Mouse (Mus musculus) bone marrow macrophage, adult 2 months (primary cell): ENCODE measurements around the gene Cotl1. TPM values are rescaled to one million over a fixed set of nuclear protein-coding genes. Genes with fewer than 3 reads are reported as not detected.

Source experiments
- H3K27ac ChIP-seq: 2 replicates; pipeline ENCODE4 v1.5.1; 2012; ENCODE audit warnings: low read depth, low read length; ENCODE audit not compliant: insufficient read depth
- H3K4me1 ChIP-seq: 2 replicates; pipeline ENCODE4 v1.6.1; 2012; ENCODE audit warnings: low read length; ENCODE audit not compliant: control insufficient read depth, insufficient read depth
- H3K4me3 ChIP-seq: 2 replicates; pipeline ENCODE4 v1.5.1; 2012; ENCODE audit warnings: mild to moderate bottlenecking, low read length, moderate library complexity; ENCODE audit not compliant: insufficient read depth
- CTCF ChIP-seq: IDR thresholded peaks from 2 replicates; pipeline ENCODE4 v1.5.1; 2012; ENCODE audit warnings: low read depth, mild to moderate bottlenecking, low read length, moderate library complexity
- POLR2A ChIP-seq: IDR thresholded peaks from 2 replicates; pipeline ENCODE4 v1.6.1; 2012; ENCODE audit warnings: mild to moderate bottlenecking, low read depth, low read length, borderline replicate concordance
- polyA plus RNA-seq: library from polyadenylated mRNA; stranded (reverse); fragments of >200 nt; gene quantifications from 2 replicates; pipeline ENCODE4 v1.2.4, GENCODE M21; 2012; ENCODE audit not compliant: missing spikeins, insufficient read depth, insufficient read length

Cotl1 gene
- polyA plus RNA-seq, 1 experiment: 492 TPM

DNA sequence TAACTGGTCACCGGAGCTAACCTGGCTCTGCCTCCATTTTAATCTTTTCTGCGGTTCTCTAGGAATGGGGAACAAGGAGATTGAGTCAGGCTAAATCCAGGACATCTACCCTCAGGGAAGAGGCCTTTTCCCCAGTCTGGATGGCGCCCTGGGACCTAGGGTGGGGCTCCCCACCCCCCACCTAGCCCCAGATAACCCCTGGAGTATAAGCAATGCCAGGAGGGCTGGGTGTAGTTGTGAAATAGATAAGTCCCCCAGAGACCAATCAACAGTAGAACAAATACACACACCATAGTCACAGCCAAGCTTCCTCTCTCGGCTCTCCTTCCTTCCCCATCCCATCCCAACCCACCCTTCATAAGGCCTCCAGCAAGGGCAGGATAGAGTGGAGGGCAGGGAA is 32.7 kb downstream of the Cotl1 start:
- TF ChIP-seq CTCF (no peak), POLR2A (no peak)
- H3K27ac ChIP-seq: no peak overlapping the region
- H3K4me3 ChIP-seq: no peak overlapping the region
- H3K4me1 ChIP-seq: peaks cover 27% of the 10 kb centered on the region

DNA sequence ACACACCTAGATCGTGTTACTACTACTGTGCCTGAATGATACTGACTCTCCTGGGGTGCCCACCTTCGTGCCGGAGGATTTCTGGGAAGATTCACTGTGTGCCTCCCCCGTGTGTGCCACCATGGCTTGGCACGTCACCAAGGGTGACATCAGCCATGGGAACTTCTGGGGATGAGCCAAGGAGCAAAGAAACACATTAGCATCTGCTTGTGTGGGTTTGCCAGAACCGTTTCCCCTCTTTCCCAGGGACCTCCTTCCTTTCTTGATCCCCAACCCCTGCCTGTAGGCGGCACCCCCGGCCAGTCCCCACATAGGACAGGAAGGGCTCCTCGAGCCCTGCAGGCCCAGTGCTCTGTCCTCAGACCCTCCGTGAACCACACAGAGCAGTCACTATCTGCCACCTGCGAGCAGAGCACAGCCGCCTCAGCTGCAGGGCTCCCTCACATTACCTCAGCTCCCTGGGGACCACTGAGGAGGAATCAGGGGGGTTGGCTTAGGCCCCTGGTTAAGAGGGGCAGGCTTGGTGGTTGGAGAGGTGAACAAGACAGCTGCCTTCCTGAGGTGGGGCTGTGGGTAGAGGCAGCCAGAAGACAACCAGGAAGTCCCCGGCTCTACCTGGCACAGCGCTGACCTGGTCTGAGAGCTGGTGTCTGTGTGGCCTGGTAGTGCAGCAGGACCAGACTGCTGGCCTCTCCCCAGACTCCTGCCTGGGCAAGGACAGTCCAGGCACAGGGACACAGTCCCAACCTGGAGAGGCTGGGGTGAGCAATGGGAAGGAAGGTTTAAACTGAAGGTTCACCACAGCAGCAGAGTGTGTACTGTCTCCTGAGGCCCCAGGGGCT is 33.7 kb downstream of the Cotl1 start:
- H3K27ac ChIP-seq: no peak overlapping the region
- H3K4me3 ChIP-seq: no peak overlapping the region
- no peak for TF ChIP-seq POLR2A
- TF ChIP-seq CTCF: no peak
- peaks cover 17% of the 10 kb centered on the region for H3K4me1 ChIP-seq

DNA sequence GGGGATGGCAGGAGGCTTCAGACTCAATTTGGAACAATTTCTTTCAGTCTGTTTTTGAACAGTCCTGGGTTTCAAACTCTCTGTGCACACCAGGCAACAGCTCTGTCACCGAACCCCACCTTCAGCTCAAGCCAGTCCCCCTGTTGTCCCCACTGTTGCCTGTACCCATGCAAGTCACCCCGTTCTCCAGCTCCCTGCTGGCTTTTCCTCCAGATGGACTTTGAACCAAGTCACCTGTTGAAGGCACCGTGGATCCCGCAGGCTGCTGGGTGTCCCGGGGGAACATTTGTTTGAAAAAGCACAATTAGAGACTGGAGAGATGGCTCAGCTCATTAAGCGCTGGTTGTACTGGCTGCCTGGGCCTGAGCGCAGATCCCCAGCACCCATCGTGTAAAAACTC is 35.1 kb downstream of the Cotl1 start:
- Histone ChIP-seq H3K4me1 (peaks cover 10% of the 10 kb centered on the region), H3K27ac (no peak overlapping the region), H3K4me3 (no peak overlapping the region)
- TF ChIP-seq POLR2A (no peak), CTCF (no peak)

DNA sequence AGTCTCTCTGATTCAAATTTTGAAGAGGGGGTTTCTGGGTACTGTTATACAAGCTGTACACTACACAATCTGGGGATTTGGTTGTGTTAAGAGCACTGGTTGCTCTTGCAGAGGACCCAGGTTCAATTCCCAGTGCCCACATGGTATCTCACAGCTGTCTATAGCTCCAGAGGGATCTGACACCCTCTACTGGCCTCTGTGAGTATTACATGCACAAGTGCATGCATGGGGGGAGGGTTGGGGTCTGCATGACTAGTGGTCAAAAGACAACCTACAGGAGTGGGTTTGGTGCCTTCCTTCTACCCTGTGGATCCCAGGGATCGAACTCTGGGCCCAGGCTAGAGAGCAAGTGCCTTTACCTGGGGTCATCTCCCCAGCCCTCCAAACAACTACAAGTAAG is 37.8 kb downstream of the Cotl1 start:
- H3K4me3 ChIP-seq: no peak overlapping the region
- peaks cover 16% of the 10 kb centered on the region for H3K4me1 ChIP-seq
- H3K27ac ChIP-seq: no peak overlapping the region
- no peak for TF ChIP-seq POLR2A
- peak; percentile 33; the same call in 1 of the 2 replicates for TF ChIP-seq CTCF

DNA sequence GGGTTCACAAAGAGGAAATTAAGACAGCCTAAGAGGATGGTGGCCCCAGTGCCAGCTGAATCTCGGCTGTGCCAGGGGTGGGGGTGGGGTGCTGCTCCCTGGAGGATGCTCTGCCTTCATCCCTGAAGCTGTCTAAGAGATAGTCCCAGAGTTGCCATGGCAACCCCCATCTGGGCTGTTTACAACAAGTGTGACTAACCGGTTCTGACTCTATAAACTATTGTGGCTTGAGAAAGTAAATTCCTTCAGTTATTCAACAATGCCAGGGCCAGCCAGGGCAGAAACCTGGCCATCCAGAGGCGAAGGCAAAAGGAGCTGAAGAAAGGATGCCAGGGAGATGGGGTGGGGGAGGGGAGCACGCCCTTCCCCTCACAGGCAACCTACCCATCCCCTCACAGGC is 39.2 kb downstream of the Cotl1 start:
- H3K4me3 ChIP-seq: no peak overlapping the region
- no peak overlapping the region for H3K27ac ChIP-seq
- peaks cover 8% of the 10 kb centered on the region for H3K4me1 ChIP-seq
- TF ChIP-seq CTCF (no peak), POLR2A (no peak)

DNA sequence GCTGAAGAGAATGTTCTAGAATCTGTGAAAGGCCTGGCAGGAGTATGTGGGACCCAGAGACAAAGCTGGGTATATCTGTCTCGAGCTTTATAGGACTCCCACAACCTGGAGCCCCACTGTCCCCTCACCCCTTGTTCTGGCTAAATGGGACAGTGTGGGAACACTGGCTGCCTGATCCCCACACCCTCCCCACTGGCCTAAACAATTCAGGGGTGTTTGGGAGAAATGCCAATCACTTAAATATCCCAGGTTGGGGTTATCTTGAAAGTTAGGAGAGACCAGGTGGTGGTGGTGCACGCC is 41.4 kb downstream of the Cotl1 start:
- TF ChIP-seq POLR2A (no peak), CTCF (no peak)
- Histone ChIP-seq H3K4me3 (no peak overlapping the region), H3K27ac (no peak overlapping the region), H3K4me1 (peaks cover 8% of the 10 kb centered on the region)

DNA sequence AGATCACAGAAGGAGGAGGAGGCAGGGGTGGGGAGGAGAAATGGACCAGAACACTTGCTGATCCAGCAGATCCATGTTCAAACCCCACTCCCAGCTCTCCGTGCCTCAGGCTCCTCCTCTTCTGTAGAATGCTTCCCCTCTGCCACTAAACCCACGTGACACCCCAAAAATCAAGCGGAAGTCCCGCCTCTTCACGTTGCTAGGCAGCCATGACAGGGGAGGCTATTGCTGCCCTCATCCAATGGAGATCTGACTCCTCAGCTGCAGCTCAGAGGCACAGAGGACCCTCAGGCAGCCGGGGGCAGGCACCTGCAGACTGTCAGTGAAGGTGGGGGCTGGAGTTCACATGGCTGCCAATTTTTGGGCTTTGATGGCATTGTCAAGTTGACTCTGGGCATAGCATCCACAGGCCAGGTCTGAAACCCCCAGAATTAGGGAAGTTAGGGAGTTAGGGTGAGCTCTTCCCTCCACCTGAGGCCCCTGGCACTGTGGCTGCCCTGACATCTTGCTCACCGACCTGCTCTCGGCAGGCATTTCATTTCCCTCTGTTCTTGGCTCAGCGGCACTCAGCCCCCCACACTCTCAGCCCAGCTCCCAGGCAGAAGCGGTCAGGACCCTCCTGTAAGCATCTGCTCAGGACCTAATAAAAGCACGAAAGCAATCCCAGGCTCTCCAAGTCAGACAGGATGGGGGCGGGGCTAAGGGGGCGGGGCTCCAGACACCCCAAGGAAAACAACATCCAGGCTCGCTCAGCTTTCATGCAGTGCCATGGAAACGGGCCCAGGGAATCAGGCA is 42.0 kb downstream of the Cotl1 start:
- Histone ChIP-seq H3K4me3 (peak overlapping the region; percentile 40), H3K27ac (no peak overlapping the region), H3K4me1 (peaks cover 8% of the 10 kb centered on the region)
- no peak for TF ChIP-seq CTCF
- no peak for TF ChIP-seq POLR2A

DNA sequence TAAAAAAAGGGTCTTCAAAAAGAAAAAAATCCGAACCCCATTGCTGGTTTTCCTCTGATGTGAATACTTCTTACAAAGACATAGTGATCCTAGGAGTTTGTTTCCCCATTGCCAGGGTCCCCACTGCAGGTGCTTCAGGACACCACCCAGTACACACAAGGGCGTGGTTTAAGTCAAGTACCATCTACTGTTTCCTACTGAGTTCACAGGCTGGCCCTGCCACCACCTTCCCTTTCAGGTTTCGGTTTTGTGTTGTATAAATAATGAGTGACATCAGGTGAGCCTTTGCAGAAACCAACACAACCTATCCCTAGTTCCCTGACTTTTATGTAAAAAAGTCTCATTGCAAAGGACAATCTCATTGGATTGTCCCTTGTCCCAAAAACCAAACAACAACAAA is 44.7 kb downstream of the Cotl1 start:
- TF ChIP-seq CTCF: no peak
- no peak for TF ChIP-seq POLR2A
- Histone ChIP-seq H3K27ac (no peak overlapping the region), H3K4me3 (no peak overlapping the region), H3K4me1 (peaks cover 23% of the 10 kb centered on the region)

DNA sequence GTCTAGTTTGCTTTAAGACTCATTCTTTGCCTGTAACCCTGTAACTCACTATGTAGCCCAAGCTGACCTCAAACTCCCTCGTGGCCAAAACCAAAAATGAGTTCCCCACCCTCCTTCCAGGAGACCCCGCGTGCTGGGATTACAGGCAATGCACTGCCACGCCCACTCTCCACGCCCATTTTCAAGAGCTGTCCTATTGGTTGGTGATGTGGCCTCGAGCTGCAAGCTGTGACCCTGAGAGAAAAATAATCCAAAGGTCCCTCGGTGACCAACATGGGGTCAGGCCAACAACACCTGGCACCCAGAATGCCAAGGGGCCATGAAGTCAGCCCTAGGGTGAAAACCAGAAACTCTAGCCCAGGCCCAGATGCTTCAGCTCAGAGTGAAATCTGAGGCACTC is 45.7 kb downstream of the Cotl1 start:
- Histone ChIP-seq H3K27ac (no peak overlapping the region), H3K4me3 (no peak overlapping the region), H3K4me1 (peaks cover 23% of the 10 kb centered on the region)
- TF ChIP-seq POLR2A (no peak), CTCF (no peak)
